Mouse (Mus musculus) G1E (cell line): ENCODE measurements around the gene Celf2.

ENCODE experiments used
- CTCF ChIP-seq: IDR thresholded peaks from 2 replicates; pipeline ENCODE4 v1.5.1; 2012; ENCODE audit warnings: low read depth, low read length, inconsistent platforms, mixed read lengths
- GATA1 ChIP-seq: IDR thresholded peaks from 2 replicates; pipeline ENCODE4 v1.6.1; 2012; ENCODE audit warnings: borderline replicate concordance, low read length, inconsistent platforms, mixed read lengths
- GATA2 ChIP-seq: IDR thresholded peaks from 2 replicates; pipeline ENCODE4 v1.6.1; 2012; ENCODE audit warnings: low read depth, low read length, inconsistent platforms, borderline replicate concordance
- POLR2AphosphoS5 ChIP-seq: IDR thresholded peaks from 2 replicates; pipeline ENCODE4 v1.6.1; 2012; ENCODE audit warnings: low read depth, low read length, inconsistent platforms; ENCODE audit not compliant: insufficient replicate concordance
- TAL1 ChIP-seq: conservative IDR thresholded peaks from 2 replicates; pipeline ENCODE4 v1.6.1; 2012; ENCODE audit warnings: low read depth, low read length, inconsistent platforms, mixed read lengths

GRCm38 (mm10) chr2:7079390-7079789 is 430.0 kb downstream of the Celf2 start:
- no peak for TF ChIP-seq GATA1
- TF ChIP-seq CTCF = no peak
- TF ChIP-seq TAL1 = no peak
- no peak for TF ChIP-seq POLR2AphosphoS5
- no peak for TF ChIP-seq GATA2
